Mouse (Mus musculus): ENCODE measurements at regions not wholly inside any gene's neighbourhood (a gene's known extent, or its start where the extent isn't known, plus 50 kb on each side); places are given as distances from the start of the nearest gene placed in this dataset.

DNA sequence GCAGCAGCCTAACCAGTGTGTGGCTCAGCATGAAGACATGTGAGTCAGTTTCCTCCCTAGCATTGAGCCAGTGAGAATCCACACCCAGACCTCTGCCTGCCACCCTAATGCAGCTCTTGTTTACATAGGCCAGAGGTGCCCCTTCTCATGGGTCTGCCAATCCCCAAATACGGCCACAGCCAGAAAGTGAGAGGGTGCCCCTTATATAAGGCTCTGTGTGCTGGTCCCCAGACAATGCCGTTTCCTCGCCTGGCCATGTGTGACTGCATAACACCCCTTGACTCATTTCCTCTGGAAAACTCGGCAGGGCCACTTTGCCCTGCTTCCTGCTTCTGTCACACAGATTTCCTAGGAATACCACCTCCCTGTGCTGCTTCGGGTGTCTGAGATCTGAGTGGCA, 1216.4 kb upstream of the A1bg start:
- no peak for DNase-seq (ENCODE audit: low spot score)

DNA sequence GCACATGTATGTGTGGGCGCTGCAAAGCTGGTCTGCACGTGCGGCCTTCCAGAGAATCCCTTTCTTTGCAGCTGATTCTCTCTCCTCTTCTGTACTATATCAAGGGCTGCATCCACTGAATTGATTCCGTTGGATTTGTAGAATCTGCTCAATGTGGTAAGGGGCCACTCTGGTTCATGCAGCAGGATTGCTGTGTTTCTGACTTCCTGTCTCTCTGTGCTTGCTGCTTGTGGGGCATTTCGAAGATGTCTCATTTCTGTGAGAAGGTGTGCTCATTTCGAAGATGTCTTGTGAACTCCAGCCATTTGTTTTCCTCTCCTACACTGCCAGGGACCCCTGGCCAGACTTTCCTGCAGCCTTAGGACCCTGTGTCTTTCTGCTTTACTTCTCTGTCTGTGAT, 1215.9 kb upstream of the A1bg start:
- no peak for DNase-seq (ENCODE audit: low spot score)

DNA sequence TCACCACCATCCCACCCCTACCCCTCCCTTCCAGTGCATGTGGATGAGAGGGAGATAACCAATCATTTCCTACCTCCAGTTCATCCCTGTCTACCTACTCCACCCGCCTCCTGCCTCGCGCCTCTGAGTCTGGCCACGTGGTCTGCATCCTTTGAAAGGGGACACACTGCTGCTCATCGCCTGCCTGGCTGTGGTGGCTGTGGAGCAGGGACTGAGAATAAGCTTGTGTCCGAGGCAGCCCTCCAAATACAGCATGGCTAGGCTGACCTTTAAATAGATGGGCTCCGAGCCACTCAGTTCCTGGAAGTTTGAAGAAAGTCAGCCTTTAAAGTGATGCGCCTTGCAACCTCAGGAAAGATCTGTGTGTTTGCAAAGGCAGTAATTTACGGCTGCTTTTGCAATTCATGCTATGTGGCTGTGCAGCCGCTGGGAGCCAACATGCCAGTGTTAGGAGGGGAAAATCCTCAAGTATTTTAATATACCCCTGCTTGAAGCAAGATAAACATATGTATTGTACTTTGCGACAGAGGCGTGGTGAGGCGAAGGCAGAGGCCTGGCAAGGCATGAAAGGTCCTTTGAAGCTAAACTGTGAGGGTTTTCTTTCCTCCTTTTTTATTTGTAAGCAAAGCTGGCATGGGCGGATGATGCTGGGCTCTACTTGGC, 1214.3 kb upstream of the A1bg start:
- DNase-seq (ENCODE audit: low spot score) = peak; percentile 71

DNA sequence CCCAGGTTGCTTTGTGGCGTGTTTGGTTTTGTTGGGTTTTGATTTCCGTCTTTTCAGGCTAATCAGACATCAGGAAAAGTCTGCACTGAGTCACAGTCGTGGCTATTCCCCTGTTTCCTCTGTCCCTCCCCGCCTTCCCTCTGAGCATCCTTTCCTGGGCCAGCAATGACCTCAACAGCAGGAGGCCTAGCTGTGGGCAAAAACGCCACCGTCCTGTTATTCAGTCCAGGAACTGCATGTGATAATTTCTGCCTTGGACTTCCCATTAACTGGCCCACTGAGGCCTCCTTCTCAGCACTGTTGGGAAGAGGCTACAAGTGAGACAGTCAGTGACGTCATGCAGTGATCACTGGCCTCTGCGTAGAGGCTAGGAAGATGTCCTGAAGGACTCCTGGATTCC, 1212.0 kb upstream of the A1bg start:
- peak; percentile 38 for DNase-seq (ENCODE audit: low spot score)

DNA sequence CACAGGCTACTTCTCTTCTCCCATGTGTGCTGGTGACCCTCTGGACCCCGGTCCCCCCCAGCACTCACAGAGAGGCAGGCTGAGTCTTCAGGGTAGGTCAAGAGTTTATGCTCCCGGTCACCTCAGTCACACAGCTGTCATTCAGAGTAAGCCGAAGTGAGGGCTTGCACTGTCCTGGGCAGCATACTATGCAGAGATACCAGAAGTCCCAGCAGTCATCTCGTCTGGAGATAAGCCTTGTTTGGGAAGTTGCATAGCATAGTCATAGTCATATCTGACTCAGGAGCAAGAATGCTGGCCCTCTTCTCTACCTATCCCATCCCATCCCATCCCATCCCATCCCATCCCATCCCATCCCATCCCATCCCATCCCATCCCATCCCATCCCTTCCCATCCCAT, 1211.5 kb upstream of the A1bg start:
- DNase-seq (ENCODE audit: low spot score) = no peak

DNA sequence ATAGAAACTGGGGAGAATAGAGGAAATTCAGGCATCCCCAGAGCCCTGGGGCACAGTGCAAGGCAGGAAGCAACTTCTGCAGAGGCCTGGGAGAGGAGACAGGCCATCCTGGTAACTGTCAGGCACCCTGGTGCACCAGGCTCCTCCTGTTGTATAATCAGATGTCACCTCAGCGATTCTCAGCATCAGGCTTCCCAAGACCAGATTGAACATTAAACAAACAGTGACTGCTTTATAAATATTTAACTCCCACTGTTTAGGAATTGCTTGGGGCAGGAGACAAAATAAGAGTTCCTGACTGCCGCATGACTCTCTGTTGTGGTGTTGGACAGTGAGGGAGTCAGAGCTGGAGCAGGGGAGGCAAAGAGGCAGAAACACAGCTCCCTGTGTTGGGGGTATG, 1210.1 kb upstream of the A1bg start:
- no peak for DNase-seq (ENCODE audit: low spot score)

DNA sequence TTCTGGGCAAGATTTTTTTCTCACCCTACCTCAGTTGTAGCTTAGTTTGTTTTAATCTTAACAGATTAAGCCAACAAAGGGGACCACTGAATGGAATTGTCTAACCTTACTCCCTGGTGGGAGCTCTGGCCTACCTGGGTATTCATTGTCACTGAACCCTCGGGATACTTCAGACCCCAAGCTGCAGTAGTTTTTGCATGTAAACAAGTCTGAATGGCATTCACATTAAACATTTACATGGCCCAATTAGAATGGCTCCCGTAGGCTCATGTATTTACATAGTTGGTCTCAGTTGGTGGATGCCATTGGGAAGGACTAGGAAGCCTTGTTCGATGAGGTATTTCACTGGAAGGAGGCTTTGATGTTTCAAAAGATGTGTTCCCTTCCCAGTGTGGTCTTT, 1208.9 kb upstream of the A1bg start:
- no peak for DNase-seq (ENCODE audit: low spot score)

DNA sequence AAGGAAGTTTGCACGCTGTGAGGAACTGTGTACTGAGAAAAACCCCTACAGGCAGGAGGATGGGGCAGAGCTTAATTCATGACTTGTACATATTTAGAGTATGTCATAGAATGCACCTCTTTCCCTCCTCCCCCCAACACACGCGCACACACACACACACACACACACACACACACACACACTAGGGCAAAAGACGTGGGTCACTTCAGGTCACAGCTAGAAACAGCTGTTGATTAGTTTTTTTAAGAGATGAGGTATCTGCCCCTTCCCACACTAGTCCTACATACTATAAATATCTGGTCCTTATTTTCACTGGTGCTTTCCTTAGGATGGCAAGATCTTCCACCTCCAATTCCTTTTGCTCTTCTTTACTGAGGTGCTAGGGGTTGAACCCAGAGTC, 1207.7 kb upstream of the A1bg start:
- no peak for DNase-seq (ENCODE audit: low spot score)

DNA sequence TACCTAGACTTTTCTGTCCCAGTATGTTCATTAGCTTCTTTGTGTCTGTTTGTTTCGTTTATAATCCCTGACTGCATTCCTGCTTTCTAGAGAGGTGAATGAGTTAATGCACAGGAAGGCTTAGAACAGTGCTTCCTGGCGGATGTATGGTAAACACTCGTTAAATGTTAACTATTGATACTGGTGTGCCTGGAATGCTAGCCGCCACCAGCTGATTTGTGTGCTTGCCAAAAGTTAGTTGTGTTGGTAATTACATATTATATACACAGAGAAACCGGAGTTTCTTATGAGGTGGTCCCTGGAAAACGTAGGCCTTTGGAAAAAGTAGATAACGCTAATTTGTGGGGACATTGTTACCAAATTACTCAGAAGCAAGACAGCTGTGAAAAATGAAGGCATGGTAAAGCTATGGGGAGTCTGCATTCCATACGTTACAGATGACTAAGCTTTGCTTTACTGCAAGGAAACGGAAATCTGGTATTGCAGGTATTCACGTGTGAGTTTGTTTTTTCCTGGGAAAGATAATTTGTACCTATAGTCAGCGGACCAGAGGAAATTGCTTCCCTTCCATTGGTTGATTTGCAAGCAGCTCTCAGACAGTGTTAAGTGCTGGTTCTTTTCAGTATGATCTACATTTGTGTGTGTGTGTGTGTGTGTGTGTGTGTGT, 1205.9 kb upstream of the A1bg start:
- DNase-seq (ENCODE audit: low spot score) = no peak

DNA sequence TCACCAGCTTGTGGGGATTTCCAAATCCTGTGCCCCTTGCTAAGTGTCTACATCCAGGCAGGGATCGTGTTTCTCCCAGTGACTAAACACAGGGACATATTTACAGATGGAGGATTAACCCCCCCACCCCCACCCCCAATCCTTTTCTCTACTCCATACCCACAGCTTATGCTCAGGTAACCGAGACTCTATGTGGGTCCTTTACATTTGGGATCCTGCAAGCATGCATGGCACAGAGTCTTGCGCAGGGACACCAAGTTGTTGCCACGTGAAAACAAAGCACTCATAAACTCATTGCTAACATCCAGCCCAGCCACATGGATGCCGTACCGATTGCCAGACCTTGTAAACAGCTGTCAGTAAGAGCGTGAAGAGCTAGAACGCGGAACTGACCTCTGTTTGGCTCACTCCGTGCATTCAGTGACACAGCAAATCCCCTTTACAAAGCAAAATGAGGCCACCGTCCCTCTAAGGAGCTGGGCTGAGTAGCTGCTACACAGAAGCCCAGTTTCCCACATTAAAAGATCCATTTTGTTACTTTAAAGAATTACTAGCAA, 1204.9 kb upstream of the A1bg start:
- peak; percentile 48 for DNase-seq (ENCODE audit: low spot score)

DNA sequence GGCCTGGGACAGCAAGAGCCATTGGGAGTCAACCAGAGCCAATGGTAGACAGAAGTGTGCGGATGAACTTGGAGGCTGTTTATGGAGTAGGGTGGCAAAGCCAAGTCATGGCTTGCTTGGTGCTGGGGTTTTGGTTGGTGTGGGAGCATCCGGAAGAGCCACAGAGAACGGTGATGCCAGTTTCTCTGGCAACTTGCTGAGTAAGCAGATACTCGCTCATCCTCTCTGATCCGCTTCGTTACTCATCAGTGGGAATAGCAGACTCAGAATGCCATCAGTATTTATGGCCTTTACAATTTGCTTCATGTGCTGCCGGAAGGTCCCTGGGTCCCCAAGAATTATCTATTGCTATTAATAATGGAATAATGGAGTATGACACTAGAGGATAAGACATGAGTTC, 1202.9 kb upstream of the A1bg start:
- DNase-seq (ENCODE audit: low spot score) = no peak

DNA sequence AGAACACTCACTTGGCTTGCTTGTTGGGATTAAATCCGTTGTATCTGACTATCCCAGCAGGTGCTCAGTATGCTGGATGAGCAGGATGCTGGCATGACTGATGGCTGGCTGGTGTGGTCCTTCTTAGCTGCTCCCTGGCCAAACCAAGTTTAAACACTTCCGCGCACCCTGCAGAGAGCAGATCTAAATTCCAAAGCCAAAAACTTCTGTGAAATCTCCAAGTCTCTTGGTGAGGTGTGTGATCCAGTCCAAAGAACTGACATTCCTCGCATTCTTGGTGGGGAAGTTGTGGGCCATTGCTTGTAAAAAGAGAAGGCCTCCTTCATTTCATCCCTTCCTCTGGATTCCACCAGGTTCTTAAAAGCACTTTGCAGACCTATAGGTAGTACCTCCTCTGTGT, 1200.9 kb upstream of the A1bg start:
- DNase-seq (ENCODE audit: low spot score) = no peak

DNA sequence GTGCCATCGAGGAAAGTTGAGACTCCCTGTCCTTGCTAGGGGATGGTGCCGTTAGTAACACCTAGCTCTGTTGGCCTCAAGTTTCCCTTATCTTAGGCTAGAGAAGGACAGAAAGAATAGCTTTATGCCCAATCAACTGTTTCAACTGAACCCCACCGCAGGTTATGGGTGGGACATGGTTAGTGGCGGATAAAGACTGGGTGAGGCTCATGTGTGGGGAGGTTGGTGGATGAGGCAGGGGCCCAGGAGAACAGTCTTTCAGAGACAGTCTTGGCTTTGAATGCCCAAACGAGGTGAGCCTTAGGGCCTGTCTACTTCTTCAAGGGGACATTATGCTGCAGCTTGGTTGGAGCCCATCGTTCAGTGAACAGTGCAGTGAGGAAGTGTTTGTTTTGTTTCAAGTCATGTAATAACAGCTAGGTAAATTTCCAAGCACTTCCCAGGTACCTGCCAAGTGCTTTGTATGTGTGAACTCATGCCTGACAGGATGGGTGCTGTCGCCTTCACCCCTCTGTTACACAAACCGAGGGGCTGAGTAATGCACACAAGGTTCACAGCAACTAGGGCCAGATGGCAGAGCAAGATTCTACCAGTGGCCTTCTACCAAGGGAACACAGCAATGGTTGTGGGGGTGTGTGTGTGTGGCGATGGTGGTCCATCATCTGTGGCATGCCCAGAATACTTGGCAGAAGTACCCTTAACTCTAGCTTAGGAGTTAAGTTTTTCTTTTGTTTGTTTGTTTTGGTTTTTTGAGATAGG, 1199.6 kb upstream of the A1bg start:
- DNase-seq (ENCODE audit: low spot score) = no peak

DNA sequence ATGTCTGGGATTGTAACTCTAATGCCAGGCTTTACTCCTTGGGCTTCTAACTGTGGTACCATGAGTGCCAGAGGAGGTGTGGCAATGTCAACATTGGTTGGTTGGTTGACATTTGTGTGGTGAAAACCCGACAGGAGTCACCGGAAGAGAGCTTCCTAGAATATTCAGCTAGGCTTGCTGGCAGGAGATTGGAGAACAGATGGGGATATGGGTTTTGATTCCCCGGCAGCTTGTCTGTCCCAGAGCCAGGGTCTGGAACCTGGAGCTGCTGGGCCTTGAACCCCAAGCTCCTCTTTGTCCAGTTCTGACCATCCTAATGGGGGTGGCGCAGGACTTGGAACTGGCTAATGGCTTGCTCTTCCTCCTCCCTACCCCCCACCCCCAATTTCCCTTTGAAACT, 1198.9 kb upstream of the A1bg start:
- DNase-seq (ENCODE audit: low spot score) = no peak

DNA sequence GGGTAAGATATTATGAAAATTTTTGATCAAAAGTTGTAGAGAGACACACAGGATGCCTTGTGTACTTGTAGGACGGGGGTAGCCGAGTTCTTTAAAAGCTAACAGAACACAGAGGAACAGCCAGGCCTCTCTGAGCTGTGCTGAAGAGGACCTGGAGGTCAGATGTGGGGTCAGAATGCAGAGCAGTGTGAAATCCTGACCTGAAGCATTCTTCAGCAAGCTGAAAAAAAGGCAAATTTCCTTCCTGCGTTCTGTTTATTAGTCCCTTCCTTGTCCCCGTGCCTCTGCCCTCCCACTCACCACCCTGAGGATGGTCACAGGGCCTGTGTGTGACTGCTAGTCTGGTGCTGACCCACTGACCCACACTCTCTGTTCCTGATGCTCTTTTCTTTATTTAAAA, 1197.9 kb upstream of the A1bg start:
- DNase-seq (ENCODE audit: low spot score) = no peak

DNA sequence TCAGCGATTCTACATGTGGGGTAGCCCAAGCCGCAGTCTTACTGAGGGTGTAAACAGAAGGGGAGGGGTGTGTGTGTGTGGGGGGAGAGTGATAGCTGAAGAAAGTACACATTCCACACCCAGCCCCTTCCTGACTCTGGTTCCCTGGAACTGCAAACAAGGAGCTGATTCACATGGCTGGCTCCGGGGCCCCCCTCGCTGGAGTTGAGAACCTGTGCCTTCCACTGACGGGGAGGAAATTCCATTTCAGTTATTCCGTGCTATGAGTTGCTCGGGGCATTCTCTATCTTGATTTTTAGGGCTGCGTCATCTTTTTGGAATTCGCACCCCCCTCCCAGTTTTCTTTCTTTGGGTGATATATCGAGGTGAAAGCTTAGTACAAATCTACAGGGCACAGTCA, 1196.2 kb upstream of the A1bg start:
- DNase-seq (ENCODE audit: low spot score) = no peak

DNA sequence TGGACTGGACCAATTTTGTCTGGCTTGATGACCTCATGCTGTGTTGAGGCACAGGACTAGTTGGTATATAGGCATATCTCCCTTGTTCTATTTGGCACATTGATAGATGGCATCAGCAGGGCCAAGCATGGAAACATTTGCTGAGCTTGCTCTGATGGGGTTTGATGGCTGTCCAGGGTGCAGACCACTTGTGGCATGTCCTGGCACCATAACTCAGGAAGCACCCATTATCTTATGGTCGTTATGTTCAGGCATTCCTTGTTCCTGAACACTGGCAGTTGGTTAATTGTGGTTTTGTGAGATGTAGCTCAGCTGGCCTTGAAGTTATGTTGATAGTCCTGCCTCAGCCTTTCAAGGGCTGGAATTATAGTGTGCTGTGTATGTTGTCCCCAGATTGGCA, 1193.4 kb upstream of the A1bg start:
- DNase-seq (ENCODE audit: low spot score) = no peak

DNA sequence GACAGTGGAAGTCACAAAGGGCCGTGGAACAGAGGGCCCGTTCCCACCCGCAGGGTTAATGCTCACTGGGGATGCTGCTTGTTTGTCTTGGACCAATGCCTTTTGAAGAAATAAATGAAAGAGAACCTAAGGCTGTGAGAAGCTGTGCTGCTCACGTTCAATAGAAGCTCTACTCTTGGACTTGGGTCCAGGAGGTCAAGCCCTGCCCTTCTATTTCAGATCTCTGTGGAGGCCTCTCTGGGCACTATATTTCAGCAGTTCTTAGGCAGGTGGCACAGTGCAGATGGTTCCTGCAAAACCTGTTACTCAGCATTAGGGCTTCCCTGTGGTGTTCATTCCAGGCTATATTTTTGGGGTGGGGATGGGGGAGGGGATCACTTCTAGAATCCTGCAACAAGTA, 1192.0 kb upstream of the A1bg start:
- no peak for DNase-seq (ENCODE audit: low spot score)

DNA sequence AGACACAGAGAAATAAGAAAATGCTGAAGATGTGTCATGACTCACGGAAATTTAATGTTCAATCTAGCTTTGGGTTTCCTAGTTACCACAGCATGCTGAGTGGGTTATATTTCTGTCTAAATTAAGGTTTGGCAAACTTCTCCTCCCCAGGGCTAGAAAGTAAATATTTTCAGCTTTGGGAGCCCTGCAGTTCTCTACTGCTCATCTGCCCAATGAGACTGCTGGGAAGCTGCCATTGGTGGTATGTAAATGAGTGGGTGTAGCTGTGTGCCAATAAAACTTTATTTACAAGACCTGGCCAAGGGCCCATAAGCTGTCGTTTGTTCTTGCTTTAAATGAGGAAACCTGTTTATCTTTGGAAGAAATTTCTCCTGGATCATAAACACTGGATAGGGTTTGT, 1189.3 kb upstream of the A1bg start:
- DNase-seq (ENCODE audit: low spot score) = peak; percentile 12

DNA sequence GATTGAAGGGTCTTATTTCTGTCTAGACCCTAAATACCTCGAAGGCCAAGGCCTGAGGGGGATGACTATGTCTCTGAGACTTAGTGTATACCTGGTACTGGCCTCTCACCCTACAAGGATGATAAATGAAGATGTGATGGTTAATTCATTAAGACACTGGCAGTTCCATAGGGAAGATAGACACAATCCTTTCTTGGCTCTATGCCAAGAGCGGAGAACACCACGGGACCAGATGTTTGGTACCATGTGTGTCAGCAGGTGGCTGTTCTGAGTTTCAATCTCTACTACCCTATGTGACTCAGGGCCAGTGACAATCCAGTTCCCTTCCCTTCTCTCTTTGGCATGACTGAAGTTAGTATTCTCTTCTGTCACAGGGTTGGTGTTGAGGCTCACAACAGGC, 1185.2 kb upstream of the A1bg start:
- DNase-seq (ENCODE audit: low spot score) = no peak

DNA sequence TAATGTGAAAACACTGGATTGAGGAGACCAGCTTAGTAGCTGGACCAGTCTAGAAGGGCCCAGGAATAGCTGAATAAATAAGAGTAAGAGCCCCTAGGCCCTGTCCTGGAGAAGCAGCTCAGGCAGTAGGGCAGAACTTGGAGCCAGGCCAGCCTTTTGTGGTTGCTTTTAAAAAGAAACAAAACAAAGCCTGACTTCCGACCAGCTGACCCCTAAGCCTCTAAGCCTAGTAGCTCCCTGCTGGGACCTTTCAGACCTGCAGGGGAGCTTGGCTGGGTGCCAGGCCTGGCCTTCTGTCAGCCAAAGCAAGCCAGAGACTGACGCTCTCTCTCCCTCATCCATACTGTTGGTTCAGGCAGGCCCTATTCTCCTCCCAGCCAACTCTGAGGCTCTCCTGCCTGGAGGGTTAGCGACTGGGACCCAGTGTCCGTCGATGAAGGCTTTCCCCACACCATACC, 1183.7 kb upstream of the A1bg start:
- peak; percentile 75 for DNase-seq (ENCODE audit: low spot score)

DNA sequence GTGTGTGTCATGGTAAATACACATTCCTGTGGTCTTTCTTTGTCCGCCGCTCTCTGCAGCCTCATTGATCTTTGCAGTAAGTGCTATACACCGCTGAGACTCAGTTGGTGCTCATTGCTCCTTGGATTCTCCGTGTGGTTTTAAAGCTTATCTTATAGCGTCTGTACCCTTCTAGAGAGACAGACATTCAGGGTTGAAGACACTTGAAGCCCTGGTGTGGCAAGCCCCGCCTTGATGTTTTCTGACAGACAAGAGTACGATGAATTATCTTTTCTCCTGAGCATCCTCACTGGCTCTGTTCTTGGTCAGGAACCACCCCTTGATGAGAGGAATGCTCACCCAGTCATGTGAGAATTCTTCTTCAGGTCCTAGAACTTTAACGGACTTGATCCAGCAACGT, 1182.7 kb upstream of the A1bg start:
- DNase-seq (ENCODE audit: low spot score) = no peak

DNA sequence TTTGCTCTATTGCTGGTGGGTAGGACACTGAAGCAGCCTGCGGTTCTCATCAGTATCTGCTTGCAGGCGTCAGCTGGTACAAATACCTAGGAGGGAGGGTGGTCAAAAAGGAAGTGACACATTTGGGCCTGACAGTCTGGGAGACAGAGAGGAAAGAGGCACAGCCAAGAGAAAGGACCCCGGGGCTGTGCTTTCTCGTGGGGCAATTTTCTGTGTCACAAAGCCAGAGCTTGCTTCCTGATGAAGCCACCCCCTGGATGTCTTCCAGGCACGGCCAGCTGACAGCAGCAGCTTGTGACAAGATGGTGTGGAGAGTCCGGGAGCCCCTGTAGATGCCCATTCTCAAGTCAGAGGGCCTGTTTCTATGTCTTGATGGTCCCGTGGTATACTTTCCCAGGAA, 1181.8 kb upstream of the A1bg start:
- DNase-seq (ENCODE audit: low spot score) = peak; percentile 25

Measured in gastrocnemius, adult 18-20 months (tissue).